Mouse (Mus musculus) ES-CJ7 (cell line): ENCODE measurements at regions not wholly inside any gene's neighbourhood (a gene's known extent, or its start where the extent isn't known, plus 50 kb on each side); places are given as distances from the start of the nearest gene placed in this dataset.
"Not testable (repeated sequence)": the region's sequence is repeated elsewhere in the genome, so short reads cannot be mapped to it uniquely, and the experiment has no call there.

Experiments used
- DNase-seq: peaks from one replicate; pipeline ENCODE4 v3.0.0; 2011; ENCODE audit warnings: low read depth, low spot score

DNA sequence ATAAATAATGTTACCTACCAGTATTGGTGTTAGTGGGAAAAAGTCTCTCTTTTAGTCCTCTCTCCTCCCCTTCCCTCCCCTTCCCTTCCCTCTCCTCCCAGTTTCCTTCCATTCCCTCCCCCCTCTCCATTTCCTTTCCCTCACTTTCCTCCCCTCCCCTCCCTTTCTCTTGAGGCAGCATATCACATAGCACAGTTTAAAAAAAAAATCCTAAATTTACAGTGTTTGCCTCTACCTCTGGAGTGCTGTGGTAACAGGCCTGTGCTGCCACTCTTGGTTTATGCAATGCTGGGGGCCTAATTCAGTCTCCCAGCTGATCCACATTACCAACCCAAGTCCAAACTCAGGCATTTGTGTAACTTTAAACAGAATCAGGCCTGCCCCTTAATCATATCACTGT lies 52.1 kb upstream of the Slc44a3 start:
- no peak for DNase-seq

DNA sequence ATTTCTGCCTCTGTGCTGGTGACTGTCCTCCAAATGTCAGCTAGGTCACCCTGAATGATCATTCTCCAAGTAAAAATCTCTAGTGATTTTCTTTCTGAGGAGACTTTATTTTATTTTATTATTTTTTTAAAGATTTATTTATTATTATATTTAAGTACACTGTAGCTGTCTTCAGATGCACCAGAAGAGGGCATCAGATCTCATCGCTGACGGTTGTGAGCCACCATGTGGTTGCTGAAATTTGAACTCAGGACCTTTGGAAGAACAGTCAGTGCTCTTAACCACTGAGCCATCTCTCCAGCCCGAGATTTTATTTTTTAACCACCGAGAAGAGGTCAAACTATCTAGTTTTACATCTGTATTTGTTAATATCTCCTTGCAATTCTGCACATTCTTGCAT lies 50.5 kb upstream of the Slc44a3 start:
- not testable (repeated sequence) for DNase-seq
